Mouse (Mus musculus) brown adipose tissue, adult 24 weeks (tissue): ENCODE measurements around the gene Stip1. TPM values are rescaled to one million over a fixed set of nuclear protein-coding genes. Genes with fewer than 3 reads are reported as not detected.
"Not testable (repeated sequence)": the region's sequence is repeated elsewhere in the genome, so short reads cannot be mapped to it uniquely, and the experiment has no call there.

Source experiments
- H3K27ac ChIP-seq: fragments of 200-500 bp; replicated peaks from 2 replicates; pipeline ENCODE4 v1.5.1; 2012; ENCODE audit warnings: low read depth, mild to moderate bottlenecking, low read length
- H3K4me1 ChIP-seq: fragments of 200-500 bp; 2 replicates; pipeline ENCODE4 v1.6.1; 2012; ENCODE audit warnings: low read length, mixed read lengths; ENCODE audit not compliant: control insufficient read depth, insufficient read depth, insufficient read length
- H3K4me3 ChIP-seq: fragments of 200-500 bp; 2 replicates; pipeline ENCODE4 v1.5.1; 2012; ENCODE audit warnings: low read depth, mild to moderate bottlenecking, low read length, moderate library complexity; ENCODE audit not compliant: insufficient read depth
- polyA plus RNA-seq: library from polyadenylated mRNA; stranded (reverse); fragments of >200 nt; gene quantifications from 2 replicates; pipeline ENCODE4 v1.2.4, GENCODE M21; 2012; ENCODE audit not compliant: missing spikeins, insufficient read depth, insufficient read length

Stip1 gene
- 81.7 and 119 TPM in 2 replicates for polyA plus RNA-seq

DNA sequence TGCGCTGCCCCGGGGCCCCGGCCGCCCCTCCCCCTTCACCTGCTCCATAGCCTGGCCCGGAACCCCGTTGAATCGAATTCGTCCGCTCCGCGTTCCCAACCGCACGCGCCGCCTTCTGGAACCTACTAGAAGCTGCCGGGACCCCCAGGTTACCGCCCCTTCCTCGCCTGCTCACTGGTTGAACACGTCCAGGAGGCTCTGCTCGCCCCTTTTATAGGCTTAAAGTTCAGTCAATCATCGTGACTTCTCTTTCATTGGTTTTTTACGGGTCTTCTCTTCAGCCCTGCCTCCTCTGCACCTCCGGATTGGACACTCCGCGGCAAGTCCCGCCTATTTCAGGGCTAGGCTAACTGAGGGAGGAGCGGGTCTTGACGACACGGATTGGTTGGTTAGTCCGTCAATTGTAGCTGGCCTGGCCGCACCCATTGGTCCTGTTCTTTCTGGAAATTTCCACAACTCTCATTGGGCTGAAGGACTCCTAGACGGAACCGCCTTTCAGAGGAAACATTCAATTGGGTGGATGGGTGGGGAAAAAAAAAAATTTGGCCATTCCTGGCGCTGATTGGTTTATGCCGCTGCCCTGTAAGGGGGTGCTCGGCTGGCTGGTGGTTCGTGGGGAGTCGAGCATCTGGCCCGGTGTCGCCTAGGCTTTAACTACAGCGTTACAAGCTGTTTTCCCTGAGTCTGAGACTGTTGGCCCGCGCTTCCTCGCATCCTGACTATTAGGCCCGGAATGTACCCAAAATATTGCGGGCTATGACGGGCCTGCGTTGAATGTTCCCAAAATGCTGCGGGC is at the start of gene Stip1:
Gene Stip1, minus strand, starts transcription at position 127 of the 796 bp plus-strand sequence.
- Histone ChIP-seq H3K4me3 (peak within 1 kb of the TSS; percentile 86), H3K27ac (peak within 1 kb of the TSS; percentile 90), H3K4me1 (peaks cover 6% of the 10 kb centered on the region; the same call in 1 of the 2 replicates)

GRCm38 (mm10) chr19:7089050-7089449 is 49.3 kb upstream of the Stip1 start:
- H3K27ac ChIP-seq = no peak overlapping the region
- H3K4me1 ChIP-seq = peaks cover 4% of the 10 kb centered on the region; the same call in 1 of the 2 replicates
- H3K4me3 ChIP-seq = no peak overlapping the region

- no peak overlapping the region for H3K27ac ChIP-seq
- peaks cover 4% of the 10 kb centered on the region; the same call in 1 of the 2 replicates for H3K4me1 ChIP-seq
- H3K4me3 ChIP-seq = no peak overlapping the region
Measured at GRCm38 (mm10) chr19:7088558-7088957, 48.8 kb upstream of the Stip1 start.

DNA sequence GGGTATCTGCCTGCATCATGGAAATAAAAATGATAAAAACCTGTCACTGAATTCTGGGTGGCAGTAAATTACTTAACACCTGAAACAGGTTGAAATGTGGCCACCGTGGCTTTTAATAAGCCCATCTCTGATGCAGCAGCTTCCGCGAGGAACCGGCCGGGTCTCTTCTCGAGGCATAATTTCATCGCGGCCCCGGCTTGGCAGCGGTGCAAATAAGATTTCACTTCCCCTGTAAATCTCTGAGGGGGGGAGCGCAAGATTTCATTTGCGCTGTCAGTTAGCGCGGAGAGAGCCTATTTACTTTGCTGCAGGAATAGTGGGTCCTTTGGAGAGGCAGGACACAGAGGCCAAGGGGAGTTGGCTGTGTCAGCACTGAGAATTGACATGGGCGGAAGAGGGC is 45.0 kb upstream of the Stip1 start:
- Histone ChIP-seq H3K4me3 (no peak overlapping the region), H3K27ac (no peak overlapping the region), H3K4me1 (no peaks in the 10 kb centered on the region; the same call in none of the 2 replicates)

GRCm38 (mm10) chr19:7083035-7083794 is 43.4 kb upstream of the Stip1 start:
- no peaks in the 10 kb centered on the region; the same call in none of the 2 replicates for H3K4me1 ChIP-seq
- no peak overlapping the region for H3K4me3 ChIP-seq
- no peak overlapping the region for H3K27ac ChIP-seq

- Histone ChIP-seq H3K27ac (no peak overlapping the region), H3K4me1 (no peaks in the 10 kb centered on the region; the same call in none of the 2 replicates), H3K4me3 (no peak overlapping the region)
Measured at GRCm38 (mm10) chr19:7081516-7082266, 41.9 kb upstream of the Stip1 start.

- no peak overlapping the region for H3K4me3 ChIP-seq
- no peak overlapping the region for H3K27ac ChIP-seq
- no peaks in the 10 kb centered on the region; the same call in 1 of the 2 replicates for H3K4me1 ChIP-seq
Measured at GRCm38 (mm10) chr19:7078271-7078670, 38.5 kb upstream of the Stip1 start.

GRCm38 (mm10) chr19:7077666-7078065 is 37.9 kb upstream of the Stip1 start:
- Histone ChIP-seq H3K4me3 (no peak overlapping the region), H3K4me1 (no peaks in the 10 kb centered on the region), H3K27ac (no peak overlapping the region)

DNA sequence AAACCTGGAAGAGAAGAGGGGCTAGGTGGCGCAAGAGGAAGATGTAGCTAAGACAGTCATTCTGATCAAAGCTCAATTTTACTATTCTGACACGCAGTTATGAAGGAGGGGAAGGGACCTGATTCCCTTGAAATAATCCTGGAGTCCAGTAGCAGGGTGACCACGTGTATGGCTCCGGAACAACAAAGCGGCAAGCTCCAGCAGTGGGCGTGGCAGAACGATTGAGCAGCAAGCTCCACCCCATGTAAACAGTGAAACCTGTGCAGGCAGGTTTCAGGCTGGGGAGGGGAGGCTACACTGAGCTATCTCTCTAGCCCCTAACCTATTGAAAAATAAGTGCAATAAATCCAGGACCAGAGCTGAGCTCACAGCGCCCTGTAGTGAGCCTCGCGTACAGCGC is 35.6 kb upstream of the Stip1 start:
- not testable (repeated sequence) for H3K4me3 ChIP-seq, H3K4me1 ChIP-seq, H3K27ac ChIP-seq

GRCm38 (mm10) chr19:7073997-7074781 is 34.4 kb upstream of the Stip1 start:
- Histone ChIP-seq H3K27ac (no peak overlapping the region), H3K4me1 (no peaks in the 10 kb centered on the region), H3K4me3 (no peak overlapping the region)

DNA sequence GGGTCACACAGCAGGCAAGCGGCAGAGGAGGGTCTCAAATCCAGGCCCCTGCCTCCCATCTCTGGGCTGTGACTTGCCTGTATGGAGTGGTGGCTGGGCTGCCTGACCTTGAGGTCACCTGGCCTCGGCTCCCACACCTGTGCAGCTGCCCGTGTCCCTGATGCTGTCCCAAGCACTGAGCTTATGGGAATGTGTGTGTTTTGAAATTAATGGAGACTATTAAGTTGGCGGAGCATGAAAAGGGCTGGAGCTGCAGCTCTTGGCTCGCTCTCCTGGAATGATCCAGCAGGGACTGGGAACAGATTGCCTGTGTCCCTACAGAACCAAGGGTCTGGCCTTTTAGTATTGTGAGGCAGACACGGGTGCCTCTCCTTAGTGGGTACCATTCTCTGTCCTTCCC is 32.5 kb upstream of the Stip1 start:
- no peak overlapping the region for H3K27ac ChIP-seq
- H3K4me1 ChIP-seq = no peaks in the 10 kb centered on the region
- H3K4me3 ChIP-seq = no peak overlapping the region

GRCm38 (mm10) chr19:7070775-7071174 is 31.0 kb upstream of the Stip1 start:
- no peak overlapping the region for H3K4me3 ChIP-seq
- no peak overlapping the region for H3K27ac ChIP-seq
- no peaks in the 10 kb centered on the region for H3K4me1 ChIP-seq

GRCm38 (mm10) chr19:7069781-7070763 is 30.3 kb upstream of the Stip1 start:
- Histone ChIP-seq H3K4me1 (no peaks in the 10 kb centered on the region), H3K4me3 (no peak overlapping the region), H3K27ac (no peak overlapping the region)
